Mouse (Mus musculus) neural tube, embryonic 13.5 days (tissue): ENCODE data around the gene Cyp4f17. TPM values are rescaled to one million over a fixed set of nuclear protein-coding genes. Genes with fewer than 3 reads are reported as not detected.
A peak's percentile ranks its signal among the peaks of the same experiment; 100 is the strongest.

ENCODE experiments used
- ATAC-seq: fragments of 200-750 bp; cut with Nextera tagmentation; 2 replicates; pipeline ENCODE4 v1.8.0; 2017; ENCODE audit warnings: low read depth, mild to moderate bottlenecking, moderate TSS enrichment, moderate library complexity
- H3K27ac ChIP-seq: fragments of 300-500 bp; sonication (generic); replicated peaks from 2 replicates; pipeline ENCODE4 v1.5.1; 2015; ENCODE audit warnings: moderate library complexity, mild to moderate bottlenecking, inconsistent platforms
- H3K27me3 ChIP-seq: fragments of 300-500 bp; sonication (generic); 2 replicates; pipeline ENCODE4 v1.6.1; 2015; ENCODE audit warnings: mild to moderate bottlenecking, inconsistent platforms
- H3K36me3 ChIP-seq: fragments of 300-500 bp; sonication (generic); 2 replicates; pipeline ENCODE4 v1.6.1; 2015; ENCODE audit warnings: mild to moderate bottlenecking, inconsistent platforms
- H3K4me1 ChIP-seq: fragments of 300-500 bp; sonication (generic); replicated peaks from 2 replicates; pipeline ENCODE4 v1.6.1; 2015; ENCODE audit warnings: inconsistent platforms
- H3K4me2 ChIP-seq: fragments of 300-500 bp; sonication (generic); 2 replicates; pipeline ENCODE4 v1.6.1; 2015; ENCODE audit warnings: inconsistent platforms, mild to moderate bottlenecking, moderate library complexity
- H3K4me3 ChIP-seq: fragments of 300-500 bp; sonication (generic); 2 replicates; pipeline ENCODE4 v1.5.1; 2015; ENCODE audit warnings: mild to moderate bottlenecking, inconsistent platforms
- H3K9ac ChIP-seq: fragments of 300-500 bp; sonication (generic); 2 replicates; pipeline ENCODE4 v1.6.1; 2015; ENCODE audit warnings: moderate library complexity, mild to moderate bottlenecking, inconsistent platforms
- H3K9me3 ChIP-seq: fragments of 300-500 bp; sonication (generic); 2 replicates; pipeline ENCODE4 v1.6.1; 2016; ENCODE audit warnings: inconsistent platforms
- WGBS: fragments of 180-500 bp; shearing (Covaris S2); methylation state at CpG from one replicate; pipeline ENCODE4 v1.1.7; 2015; 5-methylcytosine and 5-hydroxymethylcytosine counted together
- polyA plus RNA-seq: library from polyadenylated mRNA; unstranded; fragments of >200 nt; fragmentation: Nextera tagmentation; extraction: Ambion mirVana; gene quantifications from 2 replicates; pipeline ENCODE4 v1.2.1, GENCODE M21; 2015

The Cyp4f17 gene
- 11.5 and 12.1 TPM in 2 replicates for polyA plus RNA-seq

- H3K4me2 ChIP-seq: peak within 1 kb of the TSS; percentile 85
- H3K36me3 ChIP-seq: peaks cover 5% of the 10 kb centered on the region; the same call in 1 of the 2 replicates
- H3K4me1 ChIP-seq: peaks cover 21% of the 10 kb centered on the region
- WGBS: under 1% methylated on average over 30 of the region's 30 CpGs
- peak within 1 kb of the TSS; percentile 49 for H3K4me3 ChIP-seq
- H3K9me3 ChIP-seq: no peaks in the 10 kb centered on the region
- H3K27me3 ChIP-seq: no peaks in the 10 kb centered on the region
- peak; percentile 91 for ATAC-seq
- H3K9ac ChIP-seq: peak within 1 kb of the TSS; percentile 75
- peak within 1 kb of the TSS; percentile 84 for H3K27ac ChIP-seq
These were observed at the start of gene Cyp4f17 for GRCm38 (mm10) chr17:32505851-32506728. Cyp4f17 (plus strand) TSS chr17:32506050.

- ATAC-seq: no peak
These were observed 37.4 kb upstream of the Cyp4f17 start for GRCm38 (mm10) chr17:32468494-32468893.

GRCm38 (mm10) chr17:32470795-32471194 is 35.1 kb upstream of the Cyp4f17 start:
- Histone ChIP-seq H3K4me1 (no peaks in the 10 kb centered on the region), H3K9me3 (no peaks in the 10 kb centered on the region), H3K4me3 (no peak overlapping the region), H3K9ac (no peak overlapping the region), H3K36me3 (no peaks in the 10 kb centered on the region), H3K4me2 (no peak overlapping the region), H3K27me3 (no peaks in the 10 kb centered on the region), H3K27ac (no peak overlapping the region)
- 86% methylated on average over 4 of the region's 4 CpGs for WGBS
- no peak for ATAC-seq

More at GRCm38 (mm10) chr17:32468494-32468893, 37.4 kb upstream of the Cyp4f17 start:
- Histone ChIP-seq H3K27me3 (no peaks in the 10 kb centered on the region), H3K36me3 (no peaks in the 10 kb centered on the region), H3K9me3 (no peaks in the 10 kb centered on the region), H3K4me2 (no peak overlapping the region), H3K4me3 (no peak overlapping the region), H3K4me1 (no peaks in the 10 kb centered on the region), H3K9ac (no peak overlapping the region), H3K27ac (no peak overlapping the region)
- WGBS: 51% methylated on average over 7 of the region's 7 CpGs

GRCm38 (mm10) chr17:32472176-32472575 is 33.7 kb upstream of the Cyp4f17 start:
- Histone ChIP-seq H3K4me1 (no peaks in the 10 kb centered on the region), H3K36me3 (no peaks in the 10 kb centered on the region), H3K4me2 (no peak overlapping the region), H3K27ac (no peak overlapping the region), H3K9me3 (no peaks in the 10 kb centered on the region), H3K4me3 (no peak overlapping the region), H3K9ac (no peak overlapping the region), H3K27me3 (no peaks in the 10 kb centered on the region)
- 66% methylated on average over 7 of the region's 7 CpGs for WGBS
- ATAC-seq: no peak

GRCm38 (mm10) chr17:32474954-32475560 is 30.8 kb upstream of the Cyp4f17 start:
- no peak overlapping the region for H3K9ac ChIP-seq

GRCm38 (mm10) chr17:32477204-32477603 is 28.6 kb upstream of the Cyp4f17 start:
- no peak overlapping the region for H3K27ac ChIP-seq
- peaks cover 12% of the 10 kb centered on the region for H3K27me3 ChIP-seq
- H3K9ac ChIP-seq: no peak overlapping the region
- no peak overlapping the region for H3K4me2 ChIP-seq
- no peaks in the 10 kb centered on the region for H3K4me1 ChIP-seq
- ATAC-seq: no peak
- no peaks in the 10 kb centered on the region for H3K9me3 ChIP-seq
- no peak overlapping the region for H3K4me3 ChIP-seq
- 96% methylated on average over 1 of the region's 1 CpGs for WGBS
- no peaks in the 10 kb centered on the region for H3K36me3 ChIP-seq

More at GRCm38 (mm10) chr17:32474954-32475560, 30.8 kb upstream of the Cyp4f17 start:
- Histone ChIP-seq H3K36me3 (no peaks in the 10 kb centered on the region), H3K9me3 (no peaks in the 10 kb centered on the region), H3K4me3 (no peak overlapping the region), H3K4me2 (no peak overlapping the region), H3K27me3 (no peaks in the 10 kb centered on the region; the same call in 1 of the 2 replicates), H3K27ac (no peak overlapping the region), H3K4me1 (no peaks in the 10 kb centered on the region)
- ATAC-seq: no peak
- WGBS: 85% methylated on average over 5 of the region's 5 CpGs

GRCm38 (mm10) chr17:32478727-32479126 is 27.1 kb upstream of the Cyp4f17 start:
- no peak overlapping the region for H3K27ac ChIP-seq
- peaks cover 14% of the 10 kb centered on the region for H3K27me3 ChIP-seq
- H3K36me3 ChIP-seq: no peaks in the 10 kb centered on the region
- H3K4me2 ChIP-seq: no peak overlapping the region
- no peak overlapping the region for H3K9ac ChIP-seq
- 75% methylated on average over 2 of the region's 2 CpGs for WGBS
- H3K4me1 ChIP-seq: peaks cover 4% of the 10 kb centered on the region; the same call in 1 of the 2 replicates
- no peak overlapping the region for H3K4me3 ChIP-seq
- no peak for ATAC-seq
- H3K9me3 ChIP-seq: no peaks in the 10 kb centered on the region

GRCm38 (mm10) chr17:32479554-32480506 is 26.0 kb upstream of the Cyp4f17 start:
- H3K4me3 ChIP-seq: no peak overlapping the region
- peaks cover 4% of the 10 kb centered on the region; the same call in 1 of the 2 replicates for H3K4me1 ChIP-seq
- ATAC-seq: no peak
- H3K4me2 ChIP-seq: no peak overlapping the region
- no peaks in the 10 kb centered on the region for H3K9me3 ChIP-seq
- no peak overlapping the region for H3K27ac ChIP-seq
- H3K27me3 ChIP-seq: peaks cover 14% of the 10 kb centered on the region
- H3K36me3 ChIP-seq: no peaks in the 10 kb centered on the region
- 18% methylated on average over 8 of the region's 8 CpGs for WGBS
- no peak overlapping the region for H3K9ac ChIP-seq

- H3K27me3 ChIP-seq: peaks cover 21% of the 10 kb centered on the region
- no peak overlapping the region for H3K9ac ChIP-seq
- no peak overlapping the region for H3K27ac ChIP-seq
- no peak overlapping the region for H3K4me2 ChIP-seq
- WGBS: 81% methylated on average over 14 of the region's 14 CpGs
- H3K9me3 ChIP-seq: no peaks in the 10 kb centered on the region
- no peaks in the 10 kb centered on the region for H3K36me3 ChIP-seq
- H3K4me1 ChIP-seq: peaks cover 4% of the 10 kb centered on the region; the same call in 1 of the 2 replicates
- no peak for ATAC-seq
- H3K4me3 ChIP-seq: no peak overlapping the region
These were observed 24.1 kb upstream of the Cyp4f17 start for GRCm38 (mm10) chr17:32481766-32482165.

- H3K36me3 ChIP-seq: no peaks in the 10 kb centered on the region
- H3K27ac ChIP-seq: no peak overlapping the region
- H3K9me3 ChIP-seq: no peaks in the 10 kb centered on the region
- ATAC-seq: peak; percentile 86
- WGBS: 18% methylated on average over 18 of the region's 18 CpGs
- peaks cover 21% of the 10 kb centered on the region for H3K27me3 ChIP-seq
- H3K4me1 ChIP-seq: peaks cover 4% of the 10 kb centered on the region; the same call in 1 of the 2 replicates
- H3K9ac ChIP-seq: no peak overlapping the region
- peak overlapping the region; percentile 48 for H3K4me2 ChIP-seq
- H3K4me3 ChIP-seq: peak overlapping the region; percentile 19
These were observed 22.6 kb upstream of the Cyp4f17 start for GRCm38 (mm10) chr17:32483200-32483599.

GRCm38 (mm10) chr17:32492349-32492980 is 13.4 kb upstream of the Cyp4f17 start:
- peak overlapping the region; percentile 29 for H3K4me3 ChIP-seq
- H3K4me2 ChIP-seq: peak overlapping the region; percentile 52
- WGBS: 7% methylated on average over 30 of the region's 30 CpGs
- H3K4me1 ChIP-seq: no peaks in the 10 kb centered on the region; the same call in 1 of the 2 replicates
- no peaks in the 10 kb centered on the region for H3K36me3 ChIP-seq
- H3K27me3 ChIP-seq: peaks cover 26% of the 10 kb centered on the region
- 0 out of 2 replicates have a peak, but pooled peaks cover 4% of the 10 kb centered on the region for H3K9me3 ChIP-seq
- ATAC-seq: no peak
- no peak overlapping the region for H3K27ac ChIP-seq
- H3K9ac ChIP-seq: peak overlapping the region; percentile 27; the same call in 1 of the 2 replicates
